Mouse (Mus musculus) lung, embryonic 16.5 days (tissue): ENCODE data around the gene Ankrd33b. TPM values are rescaled to one million over a fixed set of nuclear protein-coding genes. Genes with fewer than 3 reads are reported as not detected.

Experiments used
- ATAC-seq: fragments of 200-750 bp; cut with Nextera tagmentation; 2 replicates; pipeline ENCODE4 v1.8.0; 2017; ENCODE audit warnings: low read depth, mild to moderate bottlenecking, moderate library complexity
- H3K27ac ChIP-seq: fragments of 300-500 bp; sonication (generic); 2 replicates; pipeline ENCODE4 v1.5.1; 2014; ENCODE audit warnings: mild to moderate bottlenecking, control low read depth, low read length
- H3K27me3 ChIP-seq: fragments of 300-500 bp; sonication (generic); 2 replicates; pipeline ENCODE4 v1.6.1; 2014; ENCODE audit warnings: low read depth, low read length, mixed read lengths; ENCODE audit not compliant: control insufficient read depth, insufficient read depth
- H3K36me3 ChIP-seq: fragments of 300-500 bp; sonication (generic); 2 replicates; pipeline ENCODE4 v1.6.1; 2014; ENCODE audit warnings: low read length; ENCODE audit not compliant: control insufficient read depth, insufficient read depth
- H3K4me1 ChIP-seq: fragments of 300-500 bp; sonication (generic); replicated peaks from 2 replicates; pipeline ENCODE4 v1.6.1; 2014; ENCODE audit warnings: low read length, mixed read lengths; ENCODE audit not compliant: control insufficient read depth, insufficient read depth
- H3K4me2 ChIP-seq: fragments of 300-500 bp; sonication (generic); 2 replicates; pipeline ENCODE4 v1.6.1; 2014; ENCODE audit warnings: low read depth, low read length, control low read depth
- H3K4me3 ChIP-seq: fragments of 300-500 bp; sonication (generic); 2 replicates; pipeline ENCODE4 v1.5.1; 2014; ENCODE audit warnings: mild to moderate bottlenecking, low read length, control low read depth
- H3K9ac ChIP-seq: fragments of 300-500 bp; sonication (generic); 2 replicates; pipeline ENCODE4 v1.6.1; 2014; ENCODE audit warnings: low read length, control low read depth
- H3K9me3 ChIP-seq: fragments of 300-500 bp; sonication (generic); 2 replicates; pipeline ENCODE4 v1.6.1; 2016; ENCODE audit warnings: low read length; ENCODE audit not compliant: control insufficient read depth
- WGBS: fragments of 180-500 bp; shearing (Covaris S2); extraction: QIAGEN DNeasy Blood & Tissue Kit; methylation state at CpG from one replicate; pipeline ENCODE4 v1.1.7; 2014; 5-methylcytosine and 5-hydroxymethylcytosine counted together
- polyA plus RNA-seq: library from polyadenylated mRNA; unstranded; fragments of >200 nt; fragmentation: Nextera tagmentation; extraction: Ambion mirVana; gene quantifications from 2 replicates; pipeline ENCODE4 v1.2.1, GENCODE M21; 2015

Gene Ankrd33b
- polyA plus RNA-seq, 1 experiment from 2014 or later: 3.9 TPM

GRCm38 (mm10) chr15:31273509-31273908, 94.0 kb downstream of the Ankrd33b start:
- no peak overlapping the region for H3K4me2 ChIP-seq
- H3K9ac ChIP-seq: no peak overlapping the region
- H3K4me3 ChIP-seq: no peak overlapping the region
- no peaks in the 10 kb centered on the region for H3K9me3 ChIP-seq
- peaks cover 3% of the 10 kb centered on the region; the same call in 1 of the 2 replicates for H3K36me3 ChIP-seq
- 49% methylated on average over 10 of the region's 10 CpGs for WGBS
- peak; percentile 73 for ATAC-seq
- H3K27me3 ChIP-seq: no peaks in the 10 kb centered on the region
- H3K27ac ChIP-seq: no peak overlapping the region
- H3K4me1 ChIP-seq: no peaks in the 10 kb centered on the region

GRCm38 (mm10) chr15:31272695-31273094, 94.8 kb downstream of the Ankrd33b start:
- H3K36me3 ChIP-seq: peaks cover 3% of the 10 kb centered on the region; the same call in 1 of the 2 replicates
- no peak overlapping the region for H3K4me2 ChIP-seq
- H3K9me3 ChIP-seq: no peaks in the 10 kb centered on the region
- no peak overlapping the region for H3K27ac ChIP-seq
- H3K27me3 ChIP-seq: no peaks in the 10 kb centered on the region
- no peak for ATAC-seq
- no peak overlapping the region for H3K4me3 ChIP-seq
- no peaks in the 10 kb centered on the region for H3K4me1 ChIP-seq
- WGBS: 87% methylated on average over 7 of the region's 7 CpGs
- no peak overlapping the region for H3K9ac ChIP-seq

GRCm38 (mm10) chr15:31269558-31269957, 98.0 kb downstream of the Ankrd33b start:
- no peak overlapping the region for H3K4me2 ChIP-seq
- H3K27me3 ChIP-seq: no peaks in the 10 kb centered on the region
- no peaks in the 10 kb centered on the region for H3K9me3 ChIP-seq
- H3K36me3 ChIP-seq: peaks cover 2% of the 10 kb centered on the region; the same call in 1 of the 2 replicates
- no peak overlapping the region for H3K4me3 ChIP-seq
- no peak overlapping the region for H3K9ac ChIP-seq
- WGBS: 72% methylated on average over 4 of the region's 4 CpGs
- no peak overlapping the region for H3K27ac ChIP-seq
- ATAC-seq: no peak
- H3K4me1 ChIP-seq: no peaks in the 10 kb centered on the region

GRCm38 (mm10) chr15:31268148-31268547, 99.4 kb downstream of the Ankrd33b start:
- Histone ChIP-seq H3K9ac (no peak overlapping the region), H3K4me3 (no peak overlapping the region), H3K9me3 (no peaks in the 10 kb centered on the region), H3K4me2 (no peak overlapping the region), H3K36me3 (no peaks in the 10 kb centered on the region), H3K27ac (no peak overlapping the region), H3K4me1 (no peaks in the 10 kb centered on the region), H3K27me3 (no peaks in the 10 kb centered on the region)
- no peak for ATAC-seq
- WGBS: 86% methylated on average over 6 of the region's 6 CpGs

- Histone ChIP-seq H3K4me3 (no peak overlapping the region), H3K27me3 (no peaks in the 10 kb centered on the region), H3K9me3 (no peaks in the 10 kb centered on the region), H3K9ac (no peak overlapping the region), H3K27ac (no peak overlapping the region), H3K4me1 (no peaks in the 10 kb centered on the region), H3K36me3 (no peaks in the 10 kb centered on the region), H3K4me2 (no peak overlapping the region)
- WGBS: 90% methylated on average over 12 of the region's 12 CpGs
- no peak for ATAC-seq
These were observed 101.7 kb downstream of the Ankrd33b start for GRCm38 (mm10) chr15:31265845-31266244.

GRCm38 (mm10) chr15:31265404-31265803, 102.1 kb downstream of the Ankrd33b start:
- H3K4me3 ChIP-seq: no peak overlapping the region
- no peaks in the 10 kb centered on the region for H3K9me3 ChIP-seq
- H3K36me3 ChIP-seq: no peaks in the 10 kb centered on the region
- H3K9ac ChIP-seq: no peak overlapping the region
- H3K27ac ChIP-seq: no peak overlapping the region
- ATAC-seq: no peak
- 90% methylated on average over 8 of the region's 8 CpGs for WGBS
- no peaks in the 10 kb centered on the region for H3K27me3 ChIP-seq
- H3K4me1 ChIP-seq: no peaks in the 10 kb centered on the region
- H3K4me2 ChIP-seq: no peak overlapping the region

- H3K4me1 ChIP-seq: no peaks in the 10 kb centered on the region
- H3K4me2 ChIP-seq: no peak overlapping the region
- no peaks in the 10 kb centered on the region for H3K9me3 ChIP-seq
- H3K27ac ChIP-seq: no peak overlapping the region
- H3K27me3 ChIP-seq: no peaks in the 10 kb centered on the region
- WGBS: 33% methylated on average over 6 of the region's 6 CpGs
- H3K36me3 ChIP-seq: no peaks in the 10 kb centered on the region
- no peak overlapping the region for H3K4me3 ChIP-seq
- no peak overlapping the region for H3K9ac ChIP-seq
- ATAC-seq: peak; percentile 67
These were observed 102.7 kb downstream of the Ankrd33b start for GRCm38 (mm10) chr15:31264827-31265226.

GRCm38 (mm10) chr15:31262361-31262760, 105.2 kb downstream of the Ankrd33b start:
- Histone ChIP-seq H3K4me2 (no peak overlapping the region), H3K9ac (no peak overlapping the region), H3K4me3 (no peak overlapping the region), H3K9me3 (no peaks in the 10 kb centered on the region), H3K36me3 (no peaks in the 10 kb centered on the region), H3K27ac (no peak overlapping the region), H3K27me3 (no peaks in the 10 kb centered on the region), H3K4me1 (peaks cover 11% of the 10 kb centered on the region)
- ATAC-seq: no peak
- 70% methylated on average over 9 of the region's 9 CpGs for WGBS

GRCm38 (mm10) chr15:31261094-31261493, 106.4 kb downstream of the Ankrd33b start:
- Histone ChIP-seq H3K9me3 (no peaks in the 10 kb centered on the region), H3K27me3 (no peaks in the 10 kb centered on the region), H3K27ac (no peak overlapping the region), H3K4me3 (no peak overlapping the region), H3K9ac (no peak overlapping the region), H3K4me2 (no peak overlapping the region), H3K4me1 (peaks cover 16% of the 10 kb centered on the region), H3K36me3 (no peaks in the 10 kb centered on the region)
- ATAC-seq: no peak
- WGBS: 58% methylated on average over 10 of the region's 10 CpGs
